Mouse (Mus musculus) G1E-ER4 (cell line): ENCODE results near the gene Iqsec1. TPM values are rescaled to one million over a fixed set of nuclear protein-coding genes. Genes with fewer than 3 reads are reported as not detected.

Experiments
- GATA1 ChIP-seq: IDR thresholded peaks from one replicate; pipeline ENCODE4 v1.8.0; 2012; ENCODE audit warnings: low read length, inconsistent platforms
- polyA plus RNA-seq: library from polyadenylated mRNA; stranded (reverse); fragments of >175 nt; gene quantifications from 2 replicates; pipeline ENCODE4 v1.2.3, GENCODE M21; 2012

Iqsec1 gene
- polyA plus RNA-seq, 1 experiment = 43.4 TPM

DNA sequence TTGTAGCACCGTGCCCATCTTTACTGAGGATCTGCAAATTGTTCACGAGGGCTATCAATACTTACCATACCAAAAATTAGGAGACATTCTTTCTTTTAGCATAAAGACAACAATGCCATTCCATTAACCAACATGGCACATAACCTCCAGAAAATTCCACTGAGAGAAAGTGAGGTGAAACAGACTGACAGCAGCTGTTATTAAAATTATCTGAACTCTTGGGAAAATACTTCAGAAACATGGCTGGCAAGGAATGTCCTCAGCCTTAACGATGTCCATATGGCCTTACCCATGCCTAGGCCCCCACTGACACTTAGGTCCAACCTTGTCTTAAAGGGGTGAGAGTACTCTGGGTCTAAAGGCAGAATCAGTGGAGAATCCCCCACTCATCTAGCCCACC, 260.7 kb downstream of the Iqsec1 start:
- TF ChIP-seq GATA1 = no peak

GRCm38 (mm10) chr6:90726711-90727122, 261.8 kb downstream of the Iqsec1 start:
- TF ChIP-seq GATA1 = no peak

DNA sequence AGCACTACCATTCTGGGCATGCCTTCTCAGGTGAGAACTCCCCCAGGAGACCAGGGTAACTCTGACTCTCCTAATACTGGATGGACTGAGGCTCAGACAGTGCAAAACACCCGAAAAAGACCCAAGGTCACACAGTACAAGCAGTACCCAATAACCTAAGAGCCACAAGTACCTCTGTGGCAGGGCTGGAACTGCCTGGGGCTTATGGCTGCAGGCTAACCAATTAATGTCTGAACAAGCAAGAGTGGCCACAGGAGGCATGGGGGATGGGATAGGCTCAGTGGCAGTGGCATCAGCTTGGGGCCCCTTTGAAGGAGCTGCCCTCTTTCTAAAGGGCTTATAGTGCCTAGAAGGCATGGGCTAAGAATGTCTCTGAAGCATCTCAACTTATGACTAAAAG, 263.0 kb downstream of the Iqsec1 start:
- TF ChIP-seq GATA1 = no peak

GRCm38 (mm10) chr6:90722993-90723392, 265.5 kb downstream of the Iqsec1 start:
- no peak for TF ChIP-seq GATA1

GRCm38 (mm10) chr6:90720996-90721746, 267.3 kb downstream of the Iqsec1 start:
- no peak for TF ChIP-seq GATA1

- no peak for TF ChIP-seq GATA1
These were observed 268.3 kb downstream of the Iqsec1 start for GRCm38 (mm10) chr6:90720201-90720600.

GRCm38 (mm10) chr6:90719402-90719801, 269.1 kb downstream of the Iqsec1 start:
- no peak for TF ChIP-seq GATA1

DNA sequence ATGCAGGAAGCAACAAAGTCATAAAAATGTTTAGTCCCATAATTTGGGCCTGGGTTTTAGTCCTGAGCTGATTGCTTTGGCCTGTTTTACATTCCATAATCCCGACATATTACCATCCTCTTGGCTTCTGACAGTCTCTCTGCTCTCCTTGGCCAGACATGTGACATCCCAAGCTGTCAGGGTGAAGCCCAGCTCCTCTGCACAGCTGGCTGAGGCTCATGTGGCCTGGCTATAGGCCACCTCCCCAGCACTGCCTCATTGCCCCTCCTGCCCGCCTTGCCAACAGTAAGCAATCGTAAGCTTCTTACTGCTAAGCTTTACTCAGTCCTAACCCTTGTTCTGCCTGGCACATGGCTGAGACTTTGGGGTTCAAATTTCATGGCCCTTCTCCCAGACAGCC, 270.0 kb downstream of the Iqsec1 start:
- TF ChIP-seq GATA1 = no peak

- no peak for TF ChIP-seq GATA1
These were observed 270.8 kb downstream of the Iqsec1 start for GRCm38 (mm10) chr6:90717711-90718110.

GRCm38 (mm10) chr6:90716853-90717252, 271.6 kb downstream of the Iqsec1 start:
- no peak for TF ChIP-seq GATA1

DNA sequence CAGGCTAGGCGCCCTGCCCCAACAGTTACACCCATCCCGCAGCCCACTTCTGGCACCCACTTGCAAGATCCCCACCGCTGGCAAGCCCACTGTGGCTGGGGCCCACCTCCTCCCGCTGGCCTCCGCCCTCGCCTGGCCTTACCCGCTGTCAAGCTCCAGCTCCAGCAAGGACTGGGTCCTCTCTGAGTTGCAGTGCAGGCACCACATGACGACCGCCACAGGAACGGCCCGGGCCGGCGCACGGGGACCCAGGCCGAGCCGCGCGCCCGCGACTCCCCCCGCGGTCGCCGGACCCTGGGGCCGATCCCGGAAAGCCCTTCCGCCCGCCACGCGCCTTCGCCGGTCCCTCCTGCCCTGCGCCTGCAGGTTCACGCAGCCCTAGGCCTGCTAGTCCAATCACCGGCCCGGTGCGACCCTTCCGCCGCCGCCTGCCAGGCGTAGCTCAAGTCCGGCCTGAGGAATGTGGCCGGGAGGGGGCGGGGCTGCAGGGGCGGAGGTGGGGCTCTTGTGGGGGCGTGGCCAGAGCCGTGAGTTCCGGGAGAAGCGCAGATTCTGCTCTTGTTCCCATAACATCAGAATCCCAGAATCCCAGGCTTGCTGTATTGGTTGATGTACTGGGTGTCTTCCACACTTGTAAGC, 272.3 kb downstream of the Iqsec1 start:
- TF ChIP-seq GATA1 = no peak

GRCm38 (mm10) chr6:90715245-90715905, 273.1 kb downstream of the Iqsec1 start:
- no peak for TF ChIP-seq GATA1

DNA sequence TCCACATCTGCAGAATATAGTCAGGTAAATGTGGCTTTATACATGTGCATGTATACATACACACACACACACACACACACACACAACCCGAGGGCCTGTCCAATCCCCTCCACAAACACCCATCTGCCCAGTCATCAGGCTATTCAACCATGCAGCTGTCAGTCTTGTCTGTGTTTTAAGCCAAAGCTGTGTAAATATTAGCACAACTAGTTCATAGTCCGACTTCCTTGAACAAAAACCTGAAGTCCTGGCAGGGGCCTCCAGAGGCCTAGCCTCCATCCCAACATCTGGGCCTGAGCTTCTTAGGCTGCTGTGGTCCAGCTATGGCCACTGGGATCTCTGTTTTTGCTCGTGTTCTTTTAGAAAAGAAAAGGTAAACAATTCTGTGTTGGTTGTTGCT, 274.8 kb downstream of the Iqsec1 start:
- no peak for TF ChIP-seq GATA1

- TF ChIP-seq GATA1 = no peak
These were observed 275.7 kb downstream of the Iqsec1 start for GRCm38 (mm10) chr6:90712486-90713480.

DNA sequence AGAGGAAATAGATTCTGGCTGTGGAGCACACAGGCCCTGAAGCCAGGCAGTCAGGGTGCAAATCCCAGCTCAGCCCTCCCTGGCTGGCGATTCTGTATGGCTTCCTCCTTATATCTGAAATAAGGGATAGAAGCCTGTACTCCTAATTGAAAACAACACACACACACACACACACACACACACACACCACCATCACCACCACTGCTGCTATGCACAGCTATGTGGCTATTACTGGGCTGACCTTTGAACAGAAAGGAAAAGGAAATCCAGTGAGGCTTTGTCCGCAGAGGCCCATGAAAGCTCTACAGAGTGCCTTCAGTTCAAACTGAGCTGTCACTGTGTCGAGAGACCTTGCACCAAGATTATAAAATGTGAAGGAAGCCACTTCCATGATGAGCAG, 276.4 kb downstream of the Iqsec1 start:
- TF ChIP-seq GATA1 = no peak

DNA sequence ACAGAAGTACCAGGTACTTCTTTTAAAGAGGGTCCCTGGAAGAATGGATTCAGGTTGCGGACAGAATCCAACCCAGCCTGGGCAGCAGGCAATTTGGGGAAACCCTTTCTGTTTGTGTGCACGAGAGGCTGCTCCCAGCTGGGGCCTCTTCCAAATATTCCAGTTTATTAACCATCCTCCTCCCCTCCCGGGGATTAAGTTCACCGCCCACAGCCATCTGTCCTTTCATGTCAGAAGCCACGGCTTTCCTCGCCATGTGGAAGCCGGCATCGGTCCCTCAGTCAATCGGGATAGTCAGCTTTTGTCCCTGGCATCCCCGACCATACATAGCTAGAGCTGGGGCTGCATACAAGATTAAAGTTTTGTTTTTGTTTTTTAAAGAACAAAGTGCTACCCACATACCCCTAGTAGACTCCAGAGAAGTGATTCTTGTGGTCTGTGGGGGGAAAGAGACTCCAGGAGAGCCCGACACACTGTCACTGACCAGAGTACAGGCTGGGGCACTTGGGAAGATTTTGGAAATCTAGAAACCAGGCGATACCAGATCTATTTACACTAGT, 276.9 kb downstream of the Iqsec1 start:
- no peak for TF ChIP-seq GATA1
